Mouse (Mus musculus) gastrocnemius, postnatal 4 days (tissue): ENCODE measurements around the gene Poldip3. TPM values are rescaled to one million over a fixed set of nuclear protein-coding genes. Genes with fewer than 3 reads are reported as not detected.
A peak's percentile ranks its signal among the peaks of the same experiment; 100 is the strongest.

ENCODE experiments used
- DNase-seq, 2 experiments: peaks; one replicate each; pipeline ENCODE4 v3.0.0; 2021 to 2022; ENCODE audit warnings: low spot score in 2 of 2, mixed read lengths in 2 of 2
- long read RNA-seq, 2 experiments: library from polyadenylated mRNA; stranded (forward); transcript quantifications; one replicate each; pipeline ENCODE4 v2.0.0; 2021
- total RNA-seq, 2 experiments: library from RNA; stranded (reverse); gene quantifications; 2 replicates each; pipeline ENCODE4 v1.2.3; 2021

The Poldip3 gene
- total RNA-seq: 10 to 100 TPM; 62.8 to 67.3 TPM
- long read RNA-seq, experiment 1, transcript Poldip3-202 (8 exons, 3,157 nt): minor isoform, 28 of 94 reads
- long read RNA-seq, experiment 1, transcript Poldip3-201 (9 exons, 3,299 nt): major isoform, 52 of 94 reads
- long read RNA-seq, experiment 1, partial matches to known transcripts: 11 of 94 reads
- long read RNA-seq, experiment 1, other reads (novel, unspliced or antisense): 3 of 94 reads
- long read RNA-seq, experiment 2, transcript Poldip3-201 (9 exons, 3,299 nt): major isoform, 59 of 109 reads
- long read RNA-seq, experiment 2, transcript Poldip3-202 (8 exons, 3,157 nt): minor isoform, 30 of 109 reads
- long read RNA-seq, experiment 2, partial matches to known transcripts: 2 of 109 reads
- long read RNA-seq, experiment 2, other reads (novel, unspliced or antisense): 18 of 109 reads

DNA sequence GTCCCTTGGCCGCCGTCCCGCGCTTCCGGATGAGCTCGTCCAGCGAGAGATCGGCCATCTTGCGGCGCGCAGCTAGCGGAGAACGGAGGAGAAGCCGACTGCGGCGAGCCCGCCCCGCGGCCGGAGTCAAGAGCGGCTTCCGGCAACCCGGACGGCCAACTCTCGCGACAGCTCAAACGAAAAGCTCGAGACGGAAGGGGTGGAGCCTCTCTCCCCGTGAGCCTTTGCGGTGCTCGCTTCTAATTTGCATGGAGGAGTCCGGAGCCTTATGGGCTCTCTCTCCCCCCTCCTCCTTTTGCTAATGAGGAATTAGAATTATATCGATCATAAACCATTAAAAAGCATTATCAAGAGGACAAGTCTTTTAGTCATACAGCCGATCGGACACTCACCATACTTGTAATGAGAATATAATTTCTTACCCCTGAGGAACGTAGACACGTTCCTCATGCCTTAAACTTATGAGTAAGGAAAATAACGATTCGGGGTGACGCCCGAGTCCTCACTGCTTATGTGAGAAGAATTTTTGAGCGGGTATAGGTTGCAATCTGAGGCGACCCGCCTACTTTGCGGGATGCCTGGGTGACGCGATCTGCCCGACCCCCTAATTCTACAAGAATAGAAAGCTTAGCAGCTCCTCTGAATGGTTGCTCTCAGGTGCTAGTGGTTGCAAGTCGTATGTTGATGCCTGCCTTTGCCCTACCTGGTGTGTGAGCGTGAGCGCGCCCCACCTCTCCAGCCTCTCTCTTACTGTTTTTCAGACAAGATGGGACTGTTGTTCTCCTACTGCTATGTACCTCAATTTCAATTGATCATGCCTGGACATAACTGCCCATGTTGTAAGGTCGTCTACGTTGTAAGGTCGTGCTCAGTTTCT lies at the start of gene Poldip3:
Poldip3 (minus strand) TSS at position 189 of the 877 bp plus-strand sequence.
- peak; percentile 95 to 97 for DNase-seq

DNA sequence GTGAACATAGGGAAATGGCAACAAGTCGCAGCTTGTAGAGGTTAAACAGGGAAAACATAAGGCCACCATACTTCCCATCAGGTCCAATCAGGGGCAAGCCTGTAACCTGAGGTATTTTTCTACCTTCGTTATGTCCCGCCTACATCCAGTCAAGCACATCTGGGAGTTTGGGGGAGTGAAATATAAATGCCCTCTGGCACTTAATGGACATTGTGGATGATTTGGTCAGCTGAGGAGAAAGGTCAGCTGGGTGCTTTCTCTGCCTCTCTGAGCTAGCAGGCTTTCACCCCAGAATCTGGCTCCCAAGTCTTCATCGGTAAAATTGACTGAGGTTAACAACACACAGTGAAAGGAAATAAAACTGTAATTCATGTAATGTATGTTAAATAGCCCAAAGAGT lies 44.2 kb upstream of the Poldip3 start:
- no peak for DNase-seq

- DNase-seq: no peak
Observed at GRCm38 (mm10) chr15:83182351-83182750, 33.2 kb upstream of the Poldip3 start.

DNA sequence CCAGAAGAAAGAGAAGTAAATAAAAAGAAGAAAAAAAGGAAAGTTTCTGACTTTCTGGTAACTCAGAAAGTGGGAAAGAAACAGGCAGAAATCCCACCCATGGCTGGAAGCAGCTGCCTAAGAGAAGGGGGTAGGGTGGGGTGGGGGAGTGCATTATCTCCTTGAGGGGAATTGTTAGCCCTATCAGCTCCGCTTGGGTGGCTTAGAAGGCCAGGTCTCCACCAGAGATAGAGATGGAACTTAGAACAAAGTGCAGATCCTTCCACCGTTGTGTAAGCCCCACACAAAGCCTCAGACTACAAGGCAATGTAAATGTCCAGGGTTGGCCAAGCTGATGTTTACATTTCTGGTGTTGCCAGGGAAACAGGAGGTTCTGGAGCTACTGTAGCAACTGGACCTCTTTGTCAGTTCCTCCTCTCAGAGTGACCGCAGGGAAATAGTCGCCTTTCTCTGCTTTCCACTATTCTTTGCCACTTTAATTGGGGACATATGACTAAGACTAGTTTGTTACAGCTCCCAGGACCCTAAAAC lies 32.7 kb upstream of the Poldip3 start:
- DNase-seq: no peak

- no peak for DNase-seq
Observed at GRCm38 (mm10) chr15:83180004-83180403, 30.8 kb upstream of the Poldip3 start.

- DNase-seq: no peak
Observed at GRCm38 (mm10) chr15:83176653-83177052, 27.5 kb upstream of the Poldip3 start.

DNA sequence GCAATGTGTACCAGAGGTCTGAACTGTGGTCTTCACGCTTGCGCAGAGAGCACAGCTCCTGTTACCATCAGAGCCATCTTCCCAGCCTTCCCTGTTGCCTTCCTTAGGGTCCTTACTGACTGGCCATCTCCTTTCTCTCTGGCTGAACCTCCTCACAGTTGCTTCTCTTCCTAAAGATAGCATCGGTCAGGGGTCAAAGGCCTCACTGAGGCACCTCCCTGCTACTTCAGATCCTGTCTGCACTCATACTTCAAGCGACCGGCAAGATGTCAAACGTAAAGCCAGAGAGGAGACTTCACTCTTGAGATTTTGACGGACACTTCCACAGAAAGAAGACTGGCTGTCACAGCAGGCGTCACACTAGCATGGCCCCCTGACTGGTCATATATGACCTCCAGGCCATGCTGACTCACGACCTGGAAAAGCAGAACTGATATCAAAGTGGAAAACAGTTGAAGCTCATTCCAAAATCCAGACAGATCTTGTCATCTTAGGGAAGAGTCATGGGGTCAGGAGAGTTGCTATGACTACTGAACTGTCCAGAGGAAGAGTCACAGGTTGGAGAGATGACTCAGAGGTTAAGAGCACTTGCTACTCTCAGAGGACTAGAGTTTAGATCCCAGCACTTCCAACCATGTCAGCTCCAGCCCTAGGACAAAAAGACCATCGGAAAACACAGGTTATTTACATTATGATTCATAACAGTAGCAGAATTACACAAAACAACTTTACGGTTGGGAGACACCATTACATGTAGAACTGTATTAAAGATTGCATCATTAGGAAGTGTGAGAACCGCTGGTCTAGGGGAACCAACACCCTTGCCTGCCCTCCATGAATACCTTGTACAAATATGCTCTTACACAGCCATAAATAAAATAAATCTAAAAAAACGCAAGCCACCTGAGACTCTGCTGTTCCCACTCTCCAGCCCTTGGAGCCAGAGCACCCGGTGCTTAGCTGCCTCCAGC lies 25.0 kb upstream of the Poldip3 start:
- DNase-seq: no peak

GRCm38 (mm10) chr15:83172492-83173429 lies 23.6 kb upstream of the Poldip3 start, which contains the start of gene Cyb5r3:
Gene Cyb5r3 (minus strand): TSS chr15:83172592.
- no peak for DNase-seq

DNA sequence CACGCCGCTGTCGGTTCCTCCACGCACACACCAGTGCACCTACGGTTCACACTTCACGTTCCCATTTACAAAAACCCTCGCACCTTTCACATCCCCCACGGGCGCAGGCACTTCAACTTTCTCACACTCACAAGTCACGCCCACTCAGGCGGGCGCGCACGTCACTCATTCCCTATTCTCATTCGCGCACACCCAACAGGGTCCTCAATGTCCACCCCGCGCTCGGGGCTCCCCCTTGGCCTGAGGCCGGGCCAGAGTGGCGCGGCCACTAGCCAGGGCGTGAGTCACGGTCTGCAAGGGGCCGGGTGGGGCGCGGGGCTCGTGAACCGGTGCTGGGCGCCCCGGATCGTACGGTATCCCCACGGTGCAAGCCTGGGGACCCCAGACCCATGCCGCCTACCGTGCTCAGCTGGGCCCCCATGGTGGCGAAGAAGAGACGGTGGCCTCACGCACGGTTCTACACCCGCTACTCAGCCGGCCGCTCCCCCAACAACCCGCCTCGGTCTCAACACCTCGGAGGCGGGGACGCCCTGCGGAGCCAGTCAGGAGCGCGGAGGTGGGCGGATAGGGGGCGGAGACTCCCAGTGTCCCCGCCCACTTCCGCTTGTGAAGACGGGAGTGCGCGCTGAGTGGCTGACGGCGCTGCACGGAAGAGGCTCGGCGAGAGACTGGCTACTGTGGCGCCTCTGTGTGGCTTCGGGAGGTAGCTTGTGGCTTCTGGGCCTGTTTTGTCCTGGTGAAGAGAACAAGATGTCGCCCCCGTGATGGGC lies 22.7 kb upstream of the Poldip3 start:
- DNase-seq: peak; percentile 95 to 96

GRCm38 (mm10) chr15:83170956-83171659 lies 21.9 kb upstream of the Poldip3 start:
- no peak for DNase-seq

- no peak for DNase-seq
Observed at GRCm38 (mm10) chr15:83169772-83170722, 20.9 kb upstream of the Poldip3 start.

DNA sequence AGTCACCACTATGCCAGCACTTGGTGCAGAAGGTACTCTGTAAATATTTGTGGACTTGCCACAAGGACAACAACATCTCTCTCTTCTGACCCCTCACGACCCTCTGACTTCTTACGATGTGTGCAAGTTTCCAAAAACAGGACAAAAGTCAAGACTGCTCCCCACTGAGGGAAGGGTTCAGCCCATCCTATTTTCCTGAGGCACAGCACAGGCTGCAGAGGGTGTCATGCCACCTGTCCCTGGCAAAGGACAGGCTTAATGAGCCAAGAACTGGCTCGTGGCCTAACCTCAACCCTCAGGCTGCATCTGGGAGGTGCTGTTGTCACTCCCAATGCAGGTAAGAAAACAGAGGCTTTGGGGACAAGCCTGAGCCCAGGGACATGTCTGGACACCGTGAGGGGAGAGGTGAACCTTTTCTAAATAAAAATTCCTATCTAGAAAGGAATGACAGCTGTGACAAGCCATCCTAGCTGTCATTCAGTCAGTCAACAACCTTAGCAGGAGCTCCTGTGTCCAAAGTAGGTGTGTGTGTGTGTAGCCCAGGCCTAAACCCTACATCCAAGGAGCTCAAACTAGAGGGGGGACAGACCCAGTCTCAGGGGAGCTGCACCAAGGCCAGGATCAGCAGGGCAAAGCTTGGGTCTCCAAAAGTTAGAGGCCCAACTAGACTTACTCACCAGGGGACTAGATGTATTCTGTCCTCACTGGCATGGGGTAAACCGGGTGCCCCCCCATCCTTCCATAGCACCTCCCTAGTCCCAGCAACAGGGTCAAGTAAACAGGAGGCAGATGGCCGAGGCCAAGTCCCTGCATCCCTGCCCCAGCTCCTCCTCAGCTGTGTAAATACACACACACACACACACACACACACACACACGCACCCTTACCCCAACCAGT lies 19.9 kb upstream of the Poldip3 start:
- DNase-seq: no peak

DNA sequence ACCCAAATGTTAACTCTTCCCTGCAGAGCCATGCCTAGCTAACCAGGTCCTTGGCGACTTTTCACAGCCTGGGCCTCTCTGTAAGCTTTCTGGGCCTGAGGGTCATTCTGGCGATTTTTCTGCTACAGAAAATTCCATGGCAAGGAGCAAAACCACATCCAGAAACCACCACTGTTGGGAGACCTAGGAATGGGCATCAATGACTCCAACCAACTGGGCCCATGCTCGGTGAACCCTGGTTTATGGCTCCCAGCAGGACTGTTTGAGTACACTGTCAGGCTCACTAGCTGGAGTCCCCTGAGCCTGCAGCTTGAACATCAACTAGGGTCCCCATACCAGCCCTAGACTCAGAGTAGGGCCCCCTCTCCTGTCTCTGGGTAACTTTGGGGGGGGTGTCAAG lies 19.1 kb upstream of the Poldip3 start:
- DNase-seq: no peak

DNA sequence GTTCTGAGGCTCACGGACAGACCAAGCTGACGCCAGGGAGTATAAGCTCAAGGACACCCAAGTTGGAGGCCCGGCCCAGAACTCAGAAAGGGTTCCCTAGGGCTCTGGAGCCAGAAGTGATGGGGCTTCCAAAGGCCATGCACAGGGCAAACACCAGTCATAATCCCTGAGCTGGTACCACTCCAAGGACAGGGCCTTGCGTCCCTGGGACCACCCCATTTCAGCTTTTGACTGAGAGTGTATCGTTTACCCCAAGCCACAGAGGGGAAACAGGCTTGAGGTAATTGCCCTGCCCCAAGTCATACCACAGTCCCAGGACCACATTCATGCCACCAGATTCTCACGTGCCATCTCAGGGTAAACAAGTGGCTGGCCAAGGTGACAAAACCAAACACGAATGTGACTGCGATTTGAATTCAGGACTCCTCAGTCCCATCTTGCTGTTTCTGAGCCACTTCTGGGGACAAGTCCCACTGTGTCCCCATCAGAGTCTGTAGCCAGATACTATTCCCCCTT lies 18.4 kb upstream of the Poldip3 start:
- no peak for DNase-seq

DNA sequence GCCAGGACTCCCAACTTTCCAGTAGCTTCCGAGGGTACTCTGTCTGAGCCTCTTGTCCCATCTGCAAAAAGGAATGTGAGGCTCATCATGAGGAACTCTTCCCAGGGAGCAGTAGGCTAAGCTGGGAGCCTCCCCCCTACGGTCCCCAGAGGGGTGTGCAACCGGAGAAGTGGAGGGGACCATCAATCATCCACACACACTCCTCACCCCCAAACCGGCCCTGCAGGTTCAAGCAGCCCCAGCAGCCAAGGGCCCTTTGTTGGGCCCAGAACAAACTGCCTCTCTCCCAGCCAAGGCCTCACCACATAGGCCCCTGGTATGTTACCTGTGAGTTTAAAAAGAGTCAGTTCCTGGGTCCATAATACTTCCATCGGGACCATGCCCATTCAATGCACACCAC lies 17.9 kb upstream of the Poldip3 start:
- DNase-seq: peak in 1 of 2 experiments; percentile 14

DNA sequence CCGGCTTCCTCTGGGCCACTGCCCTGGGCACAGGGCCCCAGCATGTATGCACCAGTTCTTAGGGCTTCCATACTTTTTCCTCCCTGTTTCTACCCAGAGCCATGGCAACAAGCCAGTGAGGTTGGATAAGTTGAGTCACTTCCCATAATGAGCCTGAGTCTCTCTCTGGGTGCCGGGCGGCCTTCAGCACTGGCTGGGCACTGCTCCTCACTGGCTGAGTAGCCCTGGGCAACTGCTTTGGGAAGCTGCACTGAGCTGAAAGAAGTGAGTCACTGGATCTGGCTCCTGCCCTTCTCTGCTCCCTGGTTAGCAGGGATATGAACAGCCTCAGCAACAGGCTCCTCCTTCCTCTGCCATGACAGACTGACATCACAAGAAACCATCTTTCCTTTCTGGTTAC lies 17.5 kb upstream of the Poldip3 start:
- peak in 1 of 2 experiments; percentile 47 for DNase-seq
